Mouse (Mus musculus): ENCODE results near the gene Gprin2. TPM values are rescaled to one million over a fixed set of nuclear protein-coding genes. Genes with fewer than 3 reads are reported as not detected.

Gene Gprin2
- polyA plus RNA-seq, 1 experiment from 2014 or later = 0.11 TPM

DNA sequence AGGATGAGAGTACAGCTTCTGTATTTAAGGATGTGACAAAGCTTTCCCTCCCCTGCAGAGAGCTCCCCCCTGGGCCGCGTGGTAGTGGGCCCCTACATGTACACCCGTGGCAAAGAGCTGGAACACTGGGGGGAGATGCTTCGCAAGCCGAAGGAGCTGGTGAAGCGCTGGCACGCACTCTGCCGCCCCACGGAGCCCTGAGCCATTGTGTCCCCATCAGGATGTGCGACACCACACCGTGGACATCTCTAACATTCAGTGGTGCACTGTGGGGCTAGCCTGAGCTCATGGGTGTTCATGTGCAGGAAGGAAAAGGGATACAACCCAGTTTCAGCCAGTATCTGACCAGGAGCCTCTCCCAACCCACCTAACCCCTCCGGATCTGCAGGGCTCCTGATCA lies 26.5 kb upstream of the Gprin2 start:
- Histone ChIP-seq H3K27me3 (ENCODE audit: control insufficient read depth, insufficient read depth, low read length) (no peaks in the 10 kb centered on the region), H3K4me1 (ENCODE audit: control insufficient read depth, insufficient read depth, low read length) (peaks cover 6% of the 10 kb centered on the region; the same call in 1 of the 2 replicates), H3K27ac (ENCODE audit: low read length) (no peak overlapping the region), H3K9me3 (replicated peaks; ENCODE audit: control insufficient read depth, low read length) (0 out of 2 replicates have a peak, but pooled peaks cover 2% of the 10 kb centered on the region), H3K4me3 (ENCODE audit: low read length) (no peak overlapping the region), H3K4me2 (ENCODE audit: low read depth, low read length) (no peak overlapping the region), H3K9ac (ENCODE audit: low read length) (no peak overlapping the region), H3K36me3 (ENCODE audit: control insufficient read depth, insufficient read depth) (peaks cover 2% of the 10 kb centered on the region; the same call in 1 of the 2 replicates)
- no peak for ATAC-seq (replicated peaks; ENCODE audit: extremely low read depth, insufficient read depth, low FRiP score)
- 81% methylated on average over 12 of the region's 12 CpGs for WGBS

DNA sequence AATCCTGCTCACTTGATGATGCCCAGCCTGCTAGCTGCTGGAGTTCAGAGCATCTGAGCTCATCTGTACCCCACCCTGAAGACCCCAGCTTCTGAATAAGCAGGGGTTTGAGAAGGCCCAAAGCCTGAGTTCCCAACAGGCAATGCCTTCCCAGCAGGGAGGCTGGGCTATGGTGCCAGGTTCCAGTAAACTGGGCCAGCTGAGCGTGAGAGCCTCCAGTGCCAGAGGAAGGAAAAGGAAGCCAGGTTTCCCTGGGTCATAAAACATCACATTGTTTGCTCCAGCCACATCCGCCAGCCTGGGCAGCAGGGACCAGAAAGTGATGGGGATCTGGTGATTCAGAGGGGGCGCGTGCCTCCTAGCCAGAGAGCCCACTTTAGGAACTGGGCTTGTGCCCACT lies 25.1 kb upstream of the Gprin2 start:
- whole genome bisulfite sequencing = 89% methylated on average over 4 of the region's 4 CpGs
- H3K36me3 ChIP-seq (ENCODE audit: control insufficient read depth, insufficient read depth) = peaks cover 2% of the 10 kb centered on the region; the same call in 1 of the 2 replicates
- no peak overlapping the region for H3K4me2 ChIP-seq (ENCODE audit: low read depth, low read length)
- H3K27me3 ChIP-seq (ENCODE audit: control insufficient read depth, insufficient read depth, low read length) = no peaks in the 10 kb centered on the region
- H3K27ac ChIP-seq (ENCODE audit: low read length) = no peak overlapping the region
- peaks cover 6% of the 10 kb centered on the region; the same call in 1 of the 2 replicates for H3K4me1 ChIP-seq (ENCODE audit: control insufficient read depth, insufficient read depth, low read length)
- H3K9ac ChIP-seq (ENCODE audit: low read length) = no peak overlapping the region
- H3K4me3 ChIP-seq (ENCODE audit: low read length) = no peak overlapping the region
- 0 out of 2 replicates have a peak, but pooled peaks cover 2% of the 10 kb centered on the region for H3K9me3 ChIP-seq (replicated peaks; ENCODE audit: control insufficient read depth, low read length)
- ATAC-seq (replicated peaks; ENCODE audit: extremely low read depth, insufficient read depth, low FRiP score) = no peak

DNA sequence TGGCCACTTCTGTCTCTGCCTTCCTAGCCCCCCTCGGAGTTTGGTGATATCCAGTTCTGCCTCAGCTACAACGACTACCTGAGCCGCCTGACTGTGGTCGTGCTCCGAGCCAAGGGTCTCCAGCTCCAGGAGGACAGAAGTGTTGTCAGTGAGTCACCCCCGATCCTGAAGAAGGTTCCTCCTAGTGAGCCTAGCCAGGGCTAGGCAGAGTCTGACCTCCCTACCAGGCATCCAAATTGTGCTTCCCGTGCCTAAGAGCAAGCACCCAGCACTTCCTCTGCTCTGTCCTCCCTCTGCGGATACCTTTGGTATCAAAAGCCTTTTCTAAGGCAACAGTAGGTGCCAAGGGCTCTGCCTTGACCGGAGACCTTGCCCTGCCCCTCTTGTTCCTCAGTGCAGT lies 24.5 kb upstream of the Gprin2 start:
- H3K27me3 ChIP-seq (ENCODE audit: control insufficient read depth, insufficient read depth, low read length) = peaks cover under 1% of the 10 kb centered on the region
- 73% methylated on average over 9 of the region's 9 CpGs for WGBS
- H3K9ac ChIP-seq (ENCODE audit: low read length) = no peak overlapping the region
- H3K4me1 ChIP-seq (ENCODE audit: control insufficient read depth, insufficient read depth, low read length) = peaks cover 6% of the 10 kb centered on the region; the same call in 1 of the 2 replicates
- no peak overlapping the region for H3K4me2 ChIP-seq (ENCODE audit: low read depth, low read length)
- no peaks in the 10 kb centered on the region for H3K36me3 ChIP-seq (ENCODE audit: control insufficient read depth, insufficient read depth)
- H3K27ac ChIP-seq (ENCODE audit: low read length) = no peak overlapping the region
- ATAC-seq (replicated peaks; ENCODE audit: extremely low read depth, insufficient read depth, low FRiP score) = no peak
- H3K4me3 ChIP-seq (ENCODE audit: low read length) = no peak overlapping the region
- no peaks in the 10 kb centered on the region for H3K9me3 ChIP-seq (replicated peaks; ENCODE audit: control insufficient read depth, low read length)

DNA sequence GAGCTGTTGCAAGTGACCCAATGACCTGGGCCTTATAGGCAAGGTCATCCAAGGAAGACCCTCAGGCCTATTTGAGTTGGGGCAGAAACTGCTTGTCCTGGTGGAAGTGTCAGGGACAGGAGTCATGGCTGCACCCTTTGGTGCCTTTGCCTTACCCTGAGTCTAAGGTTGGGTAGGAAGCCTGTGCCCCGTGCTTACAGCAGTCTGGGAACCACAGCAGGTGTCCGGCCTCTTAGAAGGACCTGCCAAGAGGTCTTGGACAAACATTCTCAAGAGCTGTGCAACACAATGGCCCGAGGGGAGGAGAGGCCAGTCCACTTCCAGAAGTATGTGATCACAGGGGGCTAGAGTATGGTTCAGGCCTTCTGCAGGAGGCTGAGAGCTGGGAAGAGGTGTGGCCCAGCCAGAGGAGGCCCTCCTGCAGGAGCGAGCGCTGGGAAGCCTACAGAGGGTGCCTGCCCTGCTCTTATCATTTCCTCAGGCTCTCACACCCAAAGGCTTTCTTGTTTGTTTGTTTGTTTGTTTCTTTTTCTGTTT lies 22.0 kb upstream of the Gprin2 start:
- Histone ChIP-seq H3K9me3 (replicated peaks; ENCODE audit: control insufficient read depth, low read length) (no peaks in the 10 kb centered on the region), H3K36me3 (ENCODE audit: control insufficient read depth, insufficient read depth) (no peaks in the 10 kb centered on the region), H3K27ac (ENCODE audit: low read length) (no peak overlapping the region), H3K27me3 (ENCODE audit: control insufficient read depth, insufficient read depth, low read length) (peaks cover 26% of the 10 kb centered on the region), H3K9ac (ENCODE audit: low read length) (no peak overlapping the region), H3K4me3 (ENCODE audit: low read length) (no peak overlapping the region), H3K4me1 (ENCODE audit: control insufficient read depth, insufficient read depth, low read length) (peaks cover 7% of the 10 kb centered on the region), H3K4me2 (ENCODE audit: low read depth, low read length) (no peak overlapping the region)
- 58% methylated on average over 5 of the region's 5 CpGs for WGBS
- ATAC-seq (replicated peaks; ENCODE audit: extremely low read depth, insufficient read depth, low FRiP score) = no peak

DNA sequence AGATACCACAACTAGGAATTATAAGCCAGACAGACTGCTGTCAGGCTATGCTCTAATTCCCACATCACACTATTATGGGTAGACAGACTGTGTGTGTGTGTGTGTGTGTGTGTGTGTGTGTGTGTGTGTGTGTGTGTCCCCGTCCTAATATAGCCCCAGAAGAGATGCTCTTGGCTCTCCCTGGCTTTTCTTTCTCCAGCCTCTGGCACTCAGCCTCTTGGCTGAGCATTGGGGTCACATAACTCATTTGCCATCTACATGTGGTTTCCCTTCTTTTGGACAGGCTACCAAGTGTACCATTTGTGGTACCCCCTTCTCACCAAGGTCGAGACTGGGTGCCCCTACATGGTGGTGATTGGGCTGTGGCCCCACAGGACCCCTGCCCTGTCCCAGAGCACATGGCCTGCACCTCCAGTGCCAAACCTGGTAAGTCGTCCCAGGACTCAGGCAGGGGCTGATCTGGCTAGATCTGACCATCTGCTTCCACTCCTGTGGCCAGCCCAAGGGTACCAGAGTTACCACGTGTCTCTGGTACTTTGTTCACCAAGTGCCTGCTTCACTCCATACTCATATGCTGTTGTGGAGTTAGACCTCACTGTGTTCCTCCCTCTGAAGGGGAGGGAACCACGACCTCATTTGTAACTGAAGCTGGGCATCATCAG lies 20.1 kb upstream of the Gprin2 start:
- H3K36me3 ChIP-seq (ENCODE audit: control insufficient read depth, insufficient read depth) = no peaks in the 10 kb centered on the region
- H3K27me3 ChIP-seq (ENCODE audit: control insufficient read depth, insufficient read depth, low read length) = peaks cover 26% of the 10 kb centered on the region
- no peaks in the 10 kb centered on the region for H3K9me3 ChIP-seq (replicated peaks; ENCODE audit: control insufficient read depth, low read length)
- H3K4me1 ChIP-seq (ENCODE audit: control insufficient read depth, insufficient read depth, low read length) = peaks cover 6% of the 10 kb centered on the region; the same call in 1 of the 2 replicates
- no peak overlapping the region for H3K4me3 ChIP-seq (ENCODE audit: low read length)
- no peak for ATAC-seq (replicated peaks; ENCODE audit: extremely low read depth, insufficient read depth, low FRiP score)
- H3K27ac ChIP-seq (ENCODE audit: low read length) = no peak overlapping the region
- WGBS = 67% methylated on average over 5 of the region's 5 CpGs
- H3K4me2 ChIP-seq (ENCODE audit: low read depth, low read length) = no peak overlapping the region
- H3K9ac ChIP-seq (ENCODE audit: low read length) = no peak overlapping the region

DNA sequence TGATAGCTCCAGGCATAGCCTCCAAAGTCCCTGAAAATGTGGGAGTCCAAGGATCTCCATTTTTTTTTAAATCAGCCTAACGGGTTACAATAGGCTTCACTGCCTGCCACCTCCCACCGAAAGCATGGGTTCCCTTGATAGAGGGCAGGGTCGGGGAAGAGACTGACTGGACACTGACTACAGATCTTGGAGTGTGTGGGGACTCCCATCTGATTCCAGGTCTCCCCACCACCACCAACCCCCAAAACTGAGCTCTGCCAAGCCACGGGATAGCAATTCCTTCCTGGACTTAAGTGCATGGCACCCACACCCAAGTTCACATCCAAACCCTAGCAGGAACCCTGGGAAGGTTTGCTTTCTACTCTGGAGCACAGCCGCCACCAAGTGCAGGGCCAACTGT lies 19.0 kb upstream of the Gprin2 start:
- H3K27me3 ChIP-seq (ENCODE audit: control insufficient read depth, insufficient read depth, low read length) = peaks cover 26% of the 10 kb centered on the region
- 70% methylated on average over 5 of the region's 5 CpGs for WGBS
- no peak overlapping the region for H3K27ac ChIP-seq (ENCODE audit: low read length)
- no peak overlapping the region for H3K9ac ChIP-seq (ENCODE audit: low read length)
- H3K4me1 ChIP-seq (ENCODE audit: control insufficient read depth, insufficient read depth, low read length) = peaks cover 10% of the 10 kb centered on the region
- no peaks in the 10 kb centered on the region for H3K36me3 ChIP-seq (ENCODE audit: control insufficient read depth, insufficient read depth)
- peak overlapping the region; percentile 43; the same call in 1 of the 2 replicates for H3K4me3 ChIP-seq (ENCODE audit: low read length)
- ATAC-seq (replicated peaks; ENCODE audit: extremely low read depth, insufficient read depth, low FRiP score) = no peak
- H3K4me2 ChIP-seq (ENCODE audit: low read depth, low read length) = peak overlapping the region; percentile 72
- H3K9me3 ChIP-seq (replicated peaks; ENCODE audit: control insufficient read depth, low read length) = no peaks in the 10 kb centered on the region

DNA sequence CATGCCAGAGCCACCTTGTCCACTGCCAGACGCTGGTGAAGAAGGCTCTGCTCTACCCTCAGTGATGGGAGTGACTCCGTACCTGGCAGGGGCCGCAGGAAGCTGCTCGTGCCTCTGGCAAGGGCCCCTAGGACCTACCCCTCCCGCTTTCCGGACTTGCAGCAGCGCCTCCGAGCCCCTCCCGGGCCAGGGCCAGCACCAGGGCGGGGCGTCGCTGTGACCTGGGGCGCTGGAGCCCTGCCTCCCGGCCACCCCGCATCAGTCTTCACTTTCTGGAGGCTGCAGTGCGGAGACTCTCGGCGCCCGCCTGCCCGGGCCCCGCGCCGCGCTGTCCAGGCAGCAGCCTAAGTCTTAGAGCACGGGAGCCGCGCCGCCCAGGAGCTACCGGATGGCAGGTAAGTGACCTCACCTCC lies 18.3 kb upstream of the Gprin2 start:
- H3K36me3 ChIP-seq (ENCODE audit: control insufficient read depth, insufficient read depth) = no peaks in the 10 kb centered on the region
- no peaks in the 10 kb centered on the region for H3K9me3 ChIP-seq (replicated peaks; ENCODE audit: control insufficient read depth, low read length)
- H3K27ac ChIP-seq (ENCODE audit: low read length) = no peak overlapping the region
- WGBS = 4% methylated on average over 29 of the region's 29 CpGs
- H3K4me2 ChIP-seq (ENCODE audit: low read depth, low read length) = peak overlapping the region; percentile 72
- peaks cover 26% of the 10 kb centered on the region for H3K27me3 ChIP-seq (ENCODE audit: control insufficient read depth, insufficient read depth, low read length)
- no peak; the same call in 1 of the 2 replicates for ATAC-seq (replicated peaks; ENCODE audit: extremely low read depth, insufficient read depth, low FRiP score)
- peak overlapping the region; percentile 60 for H3K9ac ChIP-seq (ENCODE audit: low read length)
- peak overlapping the region; percentile 43 for H3K4me3 ChIP-seq (ENCODE audit: low read length)
- peaks cover 10% of the 10 kb centered on the region for H3K4me1 ChIP-seq (ENCODE audit: control insufficient read depth, insufficient read depth, low read length)

DNA sequence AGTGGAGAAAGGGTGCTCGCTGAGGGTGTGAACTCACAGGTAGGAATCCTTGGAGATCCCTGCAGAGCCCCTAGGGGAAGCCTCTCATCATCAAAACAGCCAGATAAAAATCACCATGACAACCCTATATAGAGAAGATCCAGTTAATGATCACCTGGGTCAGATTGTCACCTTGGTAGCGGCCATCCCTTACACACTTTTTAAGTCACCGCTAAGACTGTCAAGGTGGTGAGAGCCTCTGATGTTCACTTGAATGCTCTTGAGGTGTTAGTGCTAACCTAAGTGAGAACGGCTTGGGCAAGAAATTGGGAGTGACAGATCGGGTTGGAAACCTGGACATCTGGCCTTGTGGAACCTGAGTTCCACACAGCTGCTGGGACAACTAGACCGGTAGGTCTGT lies 17.8 kb upstream of the Gprin2 start, which contains the start of gene Syt15:
Gene Syt15 (plus strand): TSS at position 301 of the 400 bp plus-strand sequence.
- Histone ChIP-seq H3K4me1 (ENCODE audit: control insufficient read depth, insufficient read depth, low read length) (peaks cover 10% of the 10 kb centered on the region), H3K9ac (ENCODE audit: low read length) (peak within 1 kb of the TSS; percentile 60), H3K9me3 (replicated peaks; ENCODE audit: control insufficient read depth, low read length) (no peaks in the 10 kb centered on the region), H3K4me2 (ENCODE audit: low read depth, low read length) (peak within 1 kb of the TSS; percentile 72), H3K36me3 (ENCODE audit: control insufficient read depth, insufficient read depth) (no peaks in the 10 kb centered on the region), H3K4me3 (ENCODE audit: low read length) (peak within 1 kb of the TSS; percentile 43), H3K27me3 (ENCODE audit: control insufficient read depth, insufficient read depth, low read length) (peaks cover 26% of the 10 kb centered on the region), H3K27ac (ENCODE audit: low read length) (no peak within 1 kb of the TSS)
- ATAC-seq (replicated peaks; ENCODE audit: extremely low read depth, insufficient read depth, low FRiP score) = no peak
- 67% methylated on average over 6 of the region's 6 CpGs for WGBS

DNA sequence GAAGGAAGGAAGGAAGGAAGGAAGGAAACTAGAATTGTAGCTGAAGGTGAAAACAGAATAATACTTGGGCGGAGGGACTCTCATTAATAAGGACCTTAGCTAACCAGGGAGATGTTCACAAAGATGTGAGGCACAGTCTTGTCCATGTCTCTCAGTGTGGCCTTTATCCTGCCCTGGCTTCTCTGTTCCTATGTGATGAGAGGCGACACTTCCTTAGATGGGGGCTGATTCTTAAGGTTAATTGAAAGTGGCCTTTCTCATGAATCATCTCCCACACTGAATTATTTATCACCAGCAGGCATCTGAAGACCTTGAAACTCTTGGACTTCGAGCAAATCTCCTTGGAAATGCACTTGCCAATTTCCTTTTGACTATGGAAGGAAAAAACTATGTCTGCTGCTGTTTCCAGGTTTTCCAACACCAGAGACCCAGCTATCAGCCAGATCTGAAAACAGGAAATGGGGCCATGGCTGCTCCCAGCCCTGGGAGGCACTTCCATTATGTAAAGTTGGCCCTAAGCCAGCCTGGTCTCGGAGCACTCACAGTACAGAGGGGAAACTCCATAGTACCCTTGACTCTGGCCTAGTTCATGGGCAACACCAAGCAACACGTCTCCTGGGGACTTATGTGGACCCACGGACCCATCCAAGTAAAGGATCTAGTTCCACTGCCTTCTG lies 14.1 kb upstream of the Gprin2 start:
- H3K9ac ChIP-seq (ENCODE audit: low read length) = no peak overlapping the region
- H3K4me3 ChIP-seq (ENCODE audit: low read length) = no peak overlapping the region
- H3K4me2 ChIP-seq (ENCODE audit: low read depth, low read length) = no peak overlapping the region
- H3K27ac ChIP-seq (ENCODE audit: low read length) = no peak overlapping the region
- H3K27me3 ChIP-seq (ENCODE audit: control insufficient read depth, insufficient read depth, low read length) = peaks cover 21% of the 10 kb centered on the region
- peaks cover 10% of the 10 kb centered on the region for H3K4me1 ChIP-seq (ENCODE audit: control insufficient read depth, insufficient read depth, low read length)
- ATAC-seq (replicated peaks; ENCODE audit: extremely low read depth, insufficient read depth, low FRiP score) = no peak
- H3K9me3 ChIP-seq (replicated peaks; ENCODE audit: control insufficient read depth, low read length) = no peaks in the 10 kb centered on the region
- 50% methylated on average over 6 of the region's 6 CpGs for WGBS
- H3K36me3 ChIP-seq (ENCODE audit: control insufficient read depth, insufficient read depth) = no peaks in the 10 kb centered on the region
